Mouse (Mus musculus) CD8-positive naive resting alpha-beta T cell, adult 2 months (primary cell): ENCODE data around the gene Smarce1.
"Not testable (repeated sequence)": the region's sequence is repeated elsewhere in the genome, so short reads cannot be mapped to it uniquely, and the experiment has no call there.

ENCODE experiments used
- DNase-seq, 2 experiments: peaks; one replicate each; pipeline ENCODE4 v3.0.0; 2022; ENCODE audit warnings: low read depth in 2 of 2, low spot score in 2 of 2

Gene Smarce1

GRCm38 (mm10) chr11:99230261-99231048 is at the start of gene Smarce1:
Gene Smarce1, minus strand, starts transcription at chr11:99231017.
- peak; percentile 63 to 69 for DNase-seq

GRCm38 (mm10) chr11:99279986-99280385 is 49.2 kb upstream of the Smarce1 start:
- no peak for DNase-seq

GRCm38 (mm10) chr11:99276786-99277185 is 46.0 kb upstream of the Smarce1 start:
- no peak for DNase-seq

GRCm38 (mm10) chr11:99275624-99276023 is 44.8 kb upstream of the Smarce1 start:
- no peak for DNase-seq

- DNase-seq, result no peak
These were observed 41.9 kb upstream of the Smarce1 start for GRCm38 (mm10) chr11:99272721-99273120.

DNA sequence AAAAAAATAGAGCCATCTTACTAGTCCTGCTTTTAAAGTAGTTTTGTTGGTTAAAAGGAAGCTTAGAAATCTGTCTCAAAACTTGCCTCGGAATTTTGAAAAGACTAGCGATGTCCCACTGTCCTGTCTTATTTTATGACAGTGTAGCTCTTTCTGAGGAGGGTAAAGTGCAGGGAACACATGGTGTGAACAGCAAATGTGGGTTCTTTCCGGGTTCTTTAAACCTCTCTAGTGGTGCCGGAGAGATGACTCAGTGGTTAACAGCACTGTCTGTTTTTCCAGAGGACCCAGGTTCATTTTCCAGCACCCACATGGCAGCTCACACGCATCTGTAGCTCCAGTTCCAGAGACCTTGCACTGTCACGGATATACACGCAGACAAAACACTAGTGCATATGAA is 38.4 kb upstream of the Smarce1 start:
- no peak for DNase-seq

DNA sequence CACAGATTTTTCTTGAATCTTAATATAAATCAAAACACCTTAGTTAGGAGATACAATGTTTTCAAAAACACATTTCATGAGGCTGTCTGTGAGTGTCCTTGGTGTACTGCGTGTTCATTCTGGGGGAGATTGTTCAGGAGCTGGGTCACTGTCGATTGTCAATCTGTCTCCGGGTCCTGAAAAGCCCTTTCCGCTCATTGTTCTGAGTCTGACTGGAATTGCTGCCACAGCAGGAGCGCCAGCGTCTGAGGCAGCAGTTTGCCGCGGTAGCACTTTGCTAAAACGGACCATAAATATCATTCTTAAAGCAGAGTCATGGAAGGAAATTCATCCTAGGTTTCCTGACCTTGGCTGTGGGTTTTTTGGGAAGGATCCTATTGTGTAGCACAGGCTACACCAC is 35.0 kb upstream of the Smarce1 start:
- no peak for DNase-seq

DNA sequence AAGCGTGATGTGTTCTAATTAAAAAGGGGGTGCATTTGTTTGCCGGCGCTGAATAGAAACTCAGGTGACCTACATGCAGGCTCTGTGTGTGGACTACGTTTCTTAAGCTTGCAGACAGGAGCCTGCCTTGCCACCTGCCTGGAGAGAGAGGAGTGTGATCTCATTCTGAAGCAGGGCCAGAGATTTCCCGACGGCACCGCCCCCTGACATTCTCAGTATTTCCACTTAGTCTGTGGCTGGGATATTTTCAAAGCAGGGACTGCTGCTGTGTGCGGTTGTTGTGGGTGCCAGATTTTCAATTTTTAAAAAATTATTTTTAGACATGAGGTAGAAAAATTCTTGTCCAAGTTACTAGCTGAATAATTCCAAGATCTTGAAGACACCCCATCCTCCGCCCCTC is 34.4 kb upstream of the Smarce1 start:
- no peak for DNase-seq

GRCm38 (mm10) chr11:99256213-99256612 is 25.4 kb upstream of the Smarce1 start:
- no peak for DNase-seq

DNA sequence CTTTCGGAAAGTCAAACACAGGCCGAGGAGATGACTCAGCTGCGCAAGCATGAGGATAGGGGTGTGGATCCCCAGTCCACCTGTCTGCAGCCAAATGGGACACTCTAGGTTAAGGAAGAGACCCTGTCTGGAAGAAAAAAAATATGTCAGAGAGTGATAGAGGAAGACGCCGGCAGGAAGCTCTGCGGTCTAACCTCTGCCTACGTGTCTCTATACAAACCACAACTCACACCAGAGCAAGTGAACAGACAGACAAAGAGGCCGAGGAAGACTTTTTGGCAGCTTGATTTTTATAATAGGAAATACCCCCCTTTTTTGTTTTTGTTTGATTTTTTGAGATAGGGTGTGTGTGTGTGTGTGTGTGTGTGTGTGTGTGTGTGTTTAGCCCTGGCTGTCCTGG is 24.5 kb upstream of the Smarce1 start:
- DNase-seq, result peak; percentile 20 to 52

DNA sequence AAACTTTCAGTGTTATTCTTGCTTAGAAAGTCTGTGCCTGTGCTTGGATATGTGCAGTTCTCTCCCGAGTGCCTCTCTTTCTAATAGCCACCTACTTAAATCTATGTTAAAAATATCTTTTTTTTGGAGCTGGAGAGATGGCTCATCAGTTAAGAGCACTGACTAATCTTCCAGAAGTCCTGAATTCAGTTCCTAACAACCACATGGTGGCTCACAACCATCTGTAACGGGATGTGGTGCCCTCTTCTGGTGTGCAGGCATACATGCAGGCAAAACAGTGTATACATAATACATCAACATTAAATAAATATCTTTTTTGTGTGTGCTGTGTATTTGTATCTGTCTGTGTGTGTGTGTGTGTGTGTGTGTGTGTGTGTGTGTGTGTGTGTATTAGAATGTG is 23.1 kb upstream of the Smarce1 start:
- no peak for DNase-seq

DNA sequence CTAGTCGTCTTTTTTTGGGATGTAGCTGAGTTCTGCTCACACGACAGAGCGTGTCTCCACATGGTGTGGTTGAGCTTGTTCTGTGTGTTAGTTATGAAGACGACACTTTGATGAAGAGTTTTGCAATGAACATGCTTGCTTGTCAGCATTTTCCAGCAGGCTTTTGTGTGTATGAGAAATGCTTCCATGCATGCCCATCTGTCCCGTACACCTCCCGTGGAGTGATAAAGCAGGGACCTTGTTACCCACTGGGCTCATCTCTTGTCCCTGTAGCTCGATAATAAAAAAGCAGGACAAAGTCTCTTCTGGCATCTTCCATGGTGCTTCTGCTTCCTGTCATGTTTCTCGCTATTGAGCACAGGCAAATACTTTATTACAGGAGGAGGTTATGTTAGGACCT is 21.9 kb upstream of the Smarce1 start:
- no peak for DNase-seq

DNA sequence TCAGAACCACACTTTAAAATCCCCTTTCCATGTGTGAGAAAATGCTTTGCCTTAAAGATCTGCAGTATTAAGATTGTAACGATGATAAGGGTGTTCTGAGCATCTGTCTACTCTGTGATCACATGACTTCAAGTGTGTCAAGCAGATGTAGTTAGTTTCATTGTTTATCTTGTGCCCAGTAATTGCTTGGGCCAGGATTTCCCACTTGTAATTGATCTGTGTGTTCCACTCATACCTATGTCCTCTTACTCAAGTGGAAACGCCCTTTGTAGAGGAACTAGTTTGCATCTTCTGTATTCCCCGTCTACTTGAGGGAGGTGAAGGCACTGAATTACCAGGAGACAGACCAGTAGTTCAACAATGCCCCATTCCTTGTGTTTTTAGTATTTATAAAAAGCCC is 19.8 kb upstream of the Smarce1 start:
- no peak for DNase-seq

GRCm38 (mm10) chr11:99250241-99250640 is 19.4 kb upstream of the Smarce1 start:
- DNase-seq, result no peak

DNA sequence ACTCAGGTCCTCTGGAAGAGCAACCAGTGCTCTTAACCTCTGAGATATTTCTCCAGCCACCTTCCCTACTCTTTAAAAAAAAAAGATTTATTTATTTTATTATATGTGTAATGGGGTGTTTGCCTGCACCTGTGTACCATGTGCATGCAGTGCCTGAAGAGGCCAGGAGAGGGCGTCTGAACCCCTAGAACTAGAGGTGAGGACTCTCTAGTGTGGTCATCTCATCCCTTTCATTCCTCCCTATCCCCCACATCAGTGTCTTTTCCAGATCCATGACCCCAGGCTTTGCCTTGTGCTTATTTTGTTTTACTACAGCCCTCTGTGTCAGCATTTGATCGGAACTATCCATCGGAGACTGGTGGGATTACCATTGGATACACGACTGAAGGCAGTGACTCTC is 18.3 kb upstream of the Smarce1 start:
- DNase-seq, result peak in 1 of 2 experiments; percentile 26

DNA sequence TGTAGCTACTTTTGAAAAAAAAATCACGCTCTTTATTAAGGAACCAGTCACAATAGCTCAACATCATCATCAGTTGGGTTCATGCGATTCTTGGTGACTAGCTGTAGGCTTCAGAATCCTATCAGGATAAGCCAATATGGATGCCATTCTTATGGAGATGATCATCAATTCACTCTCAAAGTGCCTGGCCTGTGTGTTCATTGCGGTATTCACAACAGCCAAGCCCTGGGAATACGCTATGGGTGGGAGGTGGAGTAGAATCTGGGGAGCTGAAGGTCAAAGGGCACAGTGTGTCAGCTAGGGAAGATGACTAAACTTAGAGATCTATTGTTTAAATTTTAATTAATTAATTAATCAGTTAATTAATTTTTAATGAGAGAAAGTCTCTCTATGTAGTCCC is 17.1 kb upstream of the Smarce1 start:
- DNase-seq, result no peak

- DNase-seq, result not testable (repeated sequence)
These were observed 13.7 kb upstream of the Smarce1 start for GRCm38 (mm10) chr11:99244519-99244918.

- no peak for DNase-seq
These were observed 13.1 kb upstream of the Smarce1 start, which contains the start of gene Krt222 for GRCm38 (mm10) chr11:99243820-99244374. Gene Krt222, minus strand, starts transcription at chr11:99244085.

- no peak for DNase-seq
These were observed 12.5 kb upstream of the Smarce1 start for GRCm38 (mm10) chr11:99243200-99243819.

GRCm38 (mm10) chr11:99242056-99242455 is 11.2 kb upstream of the Smarce1 start:
- no peak for DNase-seq

DNA sequence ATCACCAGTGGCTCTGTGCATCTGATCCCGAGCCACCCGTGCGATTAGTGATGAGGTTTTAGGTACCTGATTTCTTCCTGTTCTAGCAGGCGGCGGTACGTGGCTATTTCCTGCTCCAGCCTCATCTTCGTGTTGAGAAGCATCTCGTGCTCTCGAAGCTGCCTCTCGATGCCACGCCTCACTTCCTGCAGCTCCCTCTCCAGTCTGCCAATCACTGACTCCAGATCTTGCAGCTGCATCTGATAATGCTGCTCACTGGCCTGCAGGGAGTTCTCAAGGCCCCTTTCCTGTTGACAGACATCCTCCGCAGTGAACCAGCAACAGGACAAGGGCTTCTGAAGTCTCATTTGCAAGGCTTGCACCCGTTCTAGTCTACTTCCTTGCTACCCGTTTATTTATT is 7.7 kb upstream of the Smarce1 start:
- DNase-seq, result peak; percentile 78 to 80

GRCm38 (mm10) chr11:99231049-99231816 is 416 bp upstream of the Smarce1 start:
- DNase-seq, result no peak
